Mouse (Mus musculus): ENCODE data around the gene Odf3l2.

DNA sequence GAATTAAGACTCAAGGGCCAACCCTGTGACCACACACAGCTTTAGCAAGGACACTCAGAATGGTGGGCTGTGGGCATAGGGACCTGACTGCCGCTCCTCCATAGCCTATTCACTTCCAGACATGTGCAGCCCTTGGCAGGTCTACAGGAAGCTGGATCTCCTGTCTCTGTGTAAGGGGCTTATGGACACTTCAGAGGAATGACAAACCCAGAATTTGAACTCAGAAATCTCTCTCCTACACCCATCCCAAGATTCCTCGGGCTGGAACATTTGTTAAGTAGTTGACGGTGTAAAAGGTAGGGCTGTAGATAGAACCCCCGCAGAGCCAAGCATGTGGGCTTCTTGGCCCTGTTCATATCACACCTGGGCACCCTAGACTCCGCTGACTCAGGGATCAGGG lies 29.2 kb downstream of the Odf3l2 start:
- TF ChIP-seq POLR2A (IDR thresholded peaks at IDR 0.05; ENCODE audit: insufficient read depth, low read depth, low read length) (no peak), CTCF (IDR thresholded peaks at IDR 0.05; ENCODE audit: insufficient read depth, low read depth, low read length) (no peak)

Measured in olfactory bulb, adult 2 months (tissue).